Mouse (Mus musculus) natural killer cell, adult 2 months (primary cell): ENCODE results near the gene Cfap126.
"Not testable (repeated sequence)": the region's sequence is repeated elsewhere in the genome, so short reads cannot be mapped to it uniquely, and the experiment has no call there.

Experiments
- DNase-seq, 2 experiments: peaks; one replicate each; pipeline ENCODE4 v3.0.0; 2022; ENCODE audit warnings: low spot score in 2 of 2

The Cfap126 gene

DNA sequence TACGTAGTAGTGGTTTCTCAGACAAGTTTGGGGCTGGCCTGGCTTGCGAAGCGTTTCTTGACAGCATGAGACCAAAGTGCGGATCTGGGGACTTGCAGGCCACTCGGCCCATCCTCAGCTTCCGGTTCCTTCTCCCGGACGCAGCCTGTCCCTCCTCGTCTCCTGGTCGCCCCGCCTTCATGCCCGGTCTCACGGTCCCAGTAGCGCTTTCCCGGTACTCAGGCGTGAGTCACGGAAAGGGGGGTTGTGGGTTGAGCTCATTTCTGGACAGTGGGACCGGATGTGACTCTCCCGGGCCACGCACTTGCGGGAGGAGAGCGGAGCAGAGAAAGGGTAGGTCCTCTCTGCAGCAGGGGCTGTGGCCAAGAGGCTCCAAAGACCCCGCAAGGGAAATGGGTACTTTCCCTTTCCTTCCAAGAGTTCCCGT lies at the start of gene Cfap126:
Cfap126 (plus strand) TSS at position 46 of the 427 bp plus-strand sequence.
- peak; percentile 55 to 67 for DNase-seq

DNA sequence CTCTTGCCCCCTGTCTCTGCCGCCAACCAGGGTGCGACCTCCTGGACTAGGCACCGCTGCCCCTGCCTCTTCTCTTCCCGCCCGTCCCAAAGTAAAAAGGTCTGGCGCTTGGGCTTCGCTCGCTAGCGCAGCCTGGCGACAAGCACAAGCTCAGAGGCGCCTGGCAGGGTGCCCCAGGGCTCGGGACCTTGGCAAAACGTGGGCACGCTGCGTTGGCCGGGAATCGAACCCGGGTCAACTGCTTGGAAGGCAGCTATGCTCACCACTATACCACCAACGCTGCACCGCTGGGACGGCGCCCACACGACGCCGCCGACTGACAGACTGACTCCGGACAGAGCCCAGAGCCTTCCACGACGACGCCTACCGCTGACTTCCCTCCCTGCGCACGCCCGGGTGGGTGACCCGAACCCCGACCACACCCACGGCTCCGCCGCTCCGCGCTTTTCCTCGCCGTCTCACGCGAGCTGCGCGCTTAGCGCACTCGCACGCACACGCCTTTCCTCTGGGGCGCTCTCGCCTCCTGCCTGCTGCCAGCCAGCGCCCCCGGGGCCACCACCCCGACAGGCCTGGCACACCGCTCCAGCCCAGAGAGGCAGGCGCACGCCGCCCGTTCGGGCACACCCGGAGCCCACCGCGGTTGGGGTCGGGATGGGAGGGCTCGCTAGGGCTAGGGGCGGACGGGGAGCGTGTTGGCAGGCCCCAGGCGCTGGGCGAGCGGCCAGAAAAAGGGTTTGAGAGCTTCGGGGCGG lies 49.1 kb upstream of the Cfap126 start, which contains the start of gene Fcgr3:
Fcgr3 (minus strand) TSS at position 445 of the 752 bp plus-strand sequence.
- peak; percentile 71 to 76 for DNase-seq

DNA sequence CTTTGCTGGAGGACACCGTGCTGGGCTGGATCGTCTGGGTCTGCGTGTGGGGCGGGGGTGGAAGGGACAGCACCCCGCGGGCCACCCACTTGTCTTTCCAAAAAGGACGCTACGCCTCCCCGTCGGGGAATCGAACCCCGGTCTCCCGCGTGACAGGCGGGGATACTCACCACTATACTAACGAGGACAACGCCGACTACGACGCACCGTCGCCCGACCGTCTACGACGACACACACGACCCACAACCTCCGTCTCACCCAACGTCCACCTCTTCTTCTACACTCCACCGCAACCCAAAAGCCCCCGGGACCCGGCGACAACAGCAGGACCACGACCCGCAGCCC lies 48.5 kb upstream of the Cfap126 start:
- peak; percentile 58 to 63 for DNase-seq

DNA sequence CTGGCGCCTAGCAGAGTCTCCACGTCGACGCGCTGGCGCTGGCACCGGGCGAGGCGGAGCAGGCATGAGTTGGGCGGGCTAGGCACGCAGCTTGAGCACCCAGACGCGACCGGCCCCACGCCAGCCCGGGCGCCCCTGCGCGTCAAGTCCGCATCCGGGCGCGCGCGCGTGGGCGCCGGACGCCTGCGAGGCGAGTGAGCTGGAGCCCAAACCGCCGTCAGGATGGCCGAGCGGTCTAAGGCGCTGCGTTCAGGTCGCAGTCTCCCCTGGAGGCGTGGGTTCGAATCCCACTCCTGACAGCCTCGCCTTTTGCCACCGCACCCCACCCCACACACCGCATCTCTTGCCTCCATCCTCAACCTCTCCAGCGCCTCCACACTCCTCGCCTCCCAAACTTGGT lies 48.0 kb upstream of the Cfap126 start:
- peak; percentile 50 to 52 for DNase-seq

DNA sequence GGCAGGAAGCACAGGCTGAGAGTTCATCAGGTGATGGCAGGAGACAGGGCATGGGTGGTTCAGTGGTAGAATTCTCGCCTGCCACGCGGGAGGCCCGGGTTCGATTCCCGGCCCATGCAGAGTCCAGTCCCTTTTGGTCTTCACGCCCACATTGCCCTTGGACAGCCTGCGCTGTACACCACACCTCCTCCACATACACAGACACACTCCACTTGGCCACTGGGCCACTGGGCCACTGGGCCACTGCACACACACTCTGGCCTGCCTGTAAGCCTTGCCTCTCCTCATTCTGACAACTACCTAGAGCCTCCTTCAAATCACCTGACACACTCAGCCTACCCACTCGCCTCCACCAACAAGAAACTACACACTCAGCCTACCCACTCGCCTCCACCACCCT lies 47.1 kb upstream of the Cfap126 start:
- DNase-seq, result not testable (repeated sequence)

DNA sequence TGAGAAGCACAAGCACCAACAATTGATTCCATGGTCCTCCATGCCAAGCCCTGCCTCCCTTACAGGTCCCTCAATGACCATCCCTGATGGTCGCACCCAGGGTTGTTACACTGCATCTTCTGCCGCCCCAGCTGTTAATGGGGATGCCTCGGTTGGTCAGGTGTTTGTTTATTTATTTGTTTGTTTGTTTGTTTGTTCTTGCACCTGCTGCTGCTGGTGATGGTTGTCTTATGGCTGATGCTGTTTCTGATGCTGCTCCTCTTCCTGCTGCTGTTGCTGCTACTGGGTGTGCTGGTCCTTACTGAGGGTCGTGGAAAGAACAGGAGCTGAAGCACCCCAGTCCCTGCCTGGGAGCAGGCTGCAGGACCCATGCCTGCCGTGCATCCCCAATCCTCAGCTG lies 45.8 kb upstream of the Cfap126 start:
- not testable (repeated sequence) for DNase-seq

DNA sequence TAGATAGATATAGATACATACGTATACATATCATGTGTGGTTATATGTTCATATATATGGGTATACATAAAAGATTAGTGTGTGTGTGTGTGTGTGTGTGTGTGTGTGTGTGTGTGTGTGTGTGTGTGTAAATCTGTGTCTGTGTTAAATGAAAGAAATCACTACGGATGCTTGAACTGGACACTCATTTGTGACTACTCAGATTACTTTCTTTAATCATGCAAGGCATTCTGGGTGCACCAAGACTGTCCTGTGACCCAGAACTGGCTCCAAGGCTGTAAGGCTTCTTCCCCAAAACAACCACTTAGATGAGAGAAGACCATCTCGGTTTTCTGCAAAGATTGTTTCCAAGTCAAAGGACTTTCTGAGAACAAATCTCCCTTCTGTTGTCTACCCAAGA lies 44.2 kb upstream of the Cfap126 start:
- DNase-seq, result peak; percentile 34 to 35

DNA sequence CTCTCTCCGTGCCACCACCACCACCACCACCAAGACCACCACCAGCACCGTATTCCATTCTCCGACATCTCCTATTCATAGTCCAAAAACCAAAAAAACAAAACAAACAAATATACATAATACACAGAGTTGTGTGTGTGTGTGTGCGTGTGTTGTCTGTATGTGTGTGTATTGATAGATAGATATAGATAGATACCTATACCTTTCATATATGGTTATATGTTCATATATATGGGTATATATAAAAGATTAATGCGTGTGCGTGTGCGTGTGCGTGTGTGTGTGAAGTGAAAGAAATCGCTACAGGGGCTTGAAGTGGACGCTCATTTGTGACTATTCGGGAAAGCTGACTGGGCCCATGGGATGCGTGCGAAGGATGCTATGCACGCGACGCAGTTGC lies 42.8 kb upstream of the Cfap126 start:
- not testable (repeated sequence) for DNase-seq

DNA sequence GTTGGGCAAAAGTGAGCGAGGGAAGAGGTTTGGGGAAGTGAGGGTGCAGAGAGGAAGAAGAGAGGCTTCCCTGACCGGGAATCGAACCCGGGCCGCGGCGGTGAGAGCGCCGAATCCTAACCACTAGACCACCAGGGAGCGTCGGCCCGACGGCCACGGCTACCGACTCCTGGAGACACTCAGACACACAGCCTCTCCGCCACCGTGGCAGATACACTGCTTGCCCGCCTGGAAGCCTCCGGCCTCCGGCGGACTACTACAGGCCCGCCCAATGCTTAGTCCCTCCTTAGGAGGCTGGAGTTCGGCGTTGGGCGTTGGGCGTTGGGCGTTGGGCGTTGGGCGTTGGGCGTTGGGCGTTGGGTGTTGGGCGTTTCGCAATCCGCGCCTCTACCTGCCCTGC lies 42.0 kb upstream of the Cfap126 start:
- DNase-seq, result not testable (repeated sequence)

DNA sequence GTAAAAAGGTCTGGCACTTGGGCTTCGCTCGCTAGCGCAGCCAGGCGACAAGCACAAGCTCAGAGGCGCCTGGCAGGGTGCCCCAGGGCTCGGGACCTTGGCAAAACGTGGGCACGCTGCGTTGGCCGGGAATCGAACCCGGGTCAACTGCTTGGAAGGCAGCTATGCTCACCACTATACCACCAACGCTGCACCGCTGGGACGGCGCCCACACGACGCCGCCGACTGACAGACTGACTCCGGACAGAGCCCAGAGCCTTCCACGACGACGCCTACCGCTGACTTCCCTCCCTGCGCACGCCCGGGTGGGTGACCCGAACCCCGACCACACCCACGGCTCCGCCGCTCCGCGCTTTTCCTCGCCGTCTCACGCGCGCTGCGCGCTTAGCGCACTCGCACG lies 41.5 kb upstream of the Cfap126 start:
- not testable (repeated sequence) for DNase-seq

DNA sequence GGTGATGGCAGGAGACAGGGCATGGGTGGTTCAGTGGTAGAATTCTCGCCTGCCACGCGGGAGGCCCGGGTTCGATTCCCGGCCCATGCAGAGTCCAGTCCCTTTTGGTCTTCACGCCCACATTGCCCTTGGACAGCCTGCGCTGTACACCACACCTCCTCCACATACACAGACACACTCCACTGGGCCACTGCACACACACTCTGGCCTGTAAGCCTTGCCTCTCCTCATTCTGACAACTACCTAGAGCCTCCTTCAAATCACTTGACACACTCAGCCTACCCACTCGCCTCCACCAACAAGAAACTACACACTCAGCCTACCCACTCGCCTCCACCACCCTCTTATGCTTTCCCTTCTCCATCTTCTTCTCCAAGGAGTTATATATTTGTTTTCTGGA lies 39.4 kb upstream of the Cfap126 start:
- not testable (repeated sequence) for DNase-seq

DNA sequence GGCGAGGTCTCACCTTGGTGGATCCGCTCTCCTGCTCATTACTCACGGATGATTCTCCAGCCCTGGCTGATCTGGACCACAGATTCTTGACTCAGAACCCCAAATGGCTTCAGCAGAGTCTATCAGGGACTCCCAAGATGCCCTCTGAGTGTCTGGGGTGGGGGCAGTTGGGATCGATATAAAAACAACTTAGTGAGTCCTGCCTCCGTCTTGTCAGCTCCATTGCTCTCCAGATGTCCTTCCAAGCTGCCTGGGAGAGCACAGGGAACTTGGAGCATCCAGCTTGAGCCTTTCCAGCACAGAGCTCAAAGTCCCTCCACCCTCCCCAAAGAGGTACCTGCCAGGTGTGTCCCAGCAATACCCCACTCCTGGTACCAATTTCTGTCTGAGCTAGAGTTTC lies 37.5 kb upstream of the Cfap126 start:
- not testable (repeated sequence) for DNase-seq

DNA sequence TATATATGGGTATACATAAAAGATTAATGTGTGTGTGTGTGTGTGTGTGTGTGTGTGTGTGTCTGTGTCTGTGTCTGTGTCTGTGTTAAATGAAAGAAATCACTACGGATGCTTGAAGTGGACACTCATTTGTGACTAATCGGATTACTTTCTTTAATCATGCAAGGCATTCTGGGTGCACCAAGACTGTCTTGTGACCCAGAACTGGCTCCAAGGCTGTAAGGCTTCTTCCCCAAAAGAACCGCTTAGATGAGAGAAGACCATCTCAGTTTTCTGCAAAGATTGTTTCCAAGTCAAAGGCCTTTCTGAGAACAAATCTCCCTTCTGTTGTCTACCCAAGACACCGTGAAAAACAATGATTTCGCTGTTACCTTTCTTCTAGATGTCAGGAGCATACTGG lies 36.5 kb upstream of the Cfap126 start:
- not testable (repeated sequence) for DNase-seq

DNA sequence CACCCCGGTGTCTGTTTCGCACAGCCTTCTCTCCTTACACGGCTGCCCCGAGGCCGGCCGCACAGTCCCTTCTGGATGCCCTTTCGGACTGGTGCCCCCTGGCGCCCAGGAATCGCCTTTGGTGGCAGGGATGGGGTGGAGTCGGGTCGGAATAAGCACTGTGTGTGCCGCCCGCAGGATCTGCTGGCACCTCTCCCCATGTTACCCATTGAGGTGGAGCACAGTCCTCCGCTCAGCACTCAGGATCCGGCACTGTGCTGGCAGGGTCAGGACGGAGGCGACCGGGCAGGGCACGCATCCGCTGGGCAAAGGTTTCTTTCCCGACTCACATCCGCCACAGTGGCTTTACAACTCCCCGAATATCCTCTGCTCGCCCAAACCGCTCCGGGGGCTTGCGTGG lies 35.8 kb upstream of the Cfap126 start:
- peak in 1 of 2 experiments; percentile 36 for DNase-seq

DNA sequence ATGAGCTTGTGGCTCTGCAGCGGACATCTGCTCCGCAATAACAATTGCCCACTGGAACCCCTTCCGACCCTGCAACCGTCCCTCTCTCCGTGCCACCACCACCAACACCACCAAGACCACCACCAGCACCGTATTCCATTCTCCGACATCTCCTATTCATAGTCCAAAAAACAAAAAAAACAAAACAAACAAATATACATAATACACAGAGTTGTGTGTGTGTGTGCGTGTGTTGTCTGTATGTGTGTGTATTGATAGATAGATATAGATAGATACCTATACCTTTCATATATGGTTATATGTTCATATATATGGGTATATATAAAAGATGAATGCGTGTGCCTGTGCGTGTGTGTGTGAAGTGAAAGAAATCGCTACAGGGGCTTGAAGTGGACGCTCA lies 35.3 kb upstream of the Cfap126 start:
- DNase-seq, result not testable (repeated sequence)

DNA sequence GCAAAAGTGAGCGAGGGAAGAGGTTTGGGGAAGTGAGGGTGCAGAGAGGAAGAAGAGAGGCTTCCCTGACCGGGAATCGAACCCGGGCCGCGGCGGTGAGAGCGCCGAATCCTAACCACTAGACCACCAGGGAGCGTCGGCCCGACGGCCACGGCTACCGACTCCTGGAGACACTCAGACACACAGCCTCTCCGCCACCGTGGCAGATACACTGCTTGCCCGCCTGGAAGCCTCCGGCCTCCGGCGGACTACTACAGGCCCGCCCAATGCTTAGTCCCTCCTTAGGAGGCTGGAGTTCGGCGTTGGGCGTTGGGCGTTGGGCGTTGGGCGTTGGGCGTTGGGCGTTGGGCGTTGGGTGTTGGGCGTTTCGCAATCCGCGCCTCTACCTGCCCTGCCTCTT lies 34.4 kb upstream of the Cfap126 start:
- DNase-seq, result not testable (repeated sequence)

DNA sequence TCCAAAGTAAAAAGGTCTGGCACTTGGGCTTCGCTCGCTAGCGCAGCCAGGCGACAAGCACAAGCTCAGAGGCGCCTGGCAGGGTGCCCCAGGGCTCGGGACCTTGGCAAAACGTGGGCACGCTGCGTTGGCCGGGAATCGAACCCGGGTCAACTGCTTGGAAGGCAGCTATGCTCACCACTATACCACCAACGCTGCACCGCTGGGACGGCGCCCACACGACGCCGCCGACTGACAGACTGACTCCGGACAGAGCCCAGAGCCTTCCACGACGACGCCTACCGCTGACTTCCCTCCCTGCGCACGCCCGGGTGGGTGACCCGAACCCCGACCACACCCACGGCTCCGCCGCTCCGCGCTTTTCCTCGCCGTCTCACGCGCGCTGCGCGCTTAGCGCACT lies 33.9 kb upstream of the Cfap126 start:
- DNase-seq, result not testable (repeated sequence)

DNA sequence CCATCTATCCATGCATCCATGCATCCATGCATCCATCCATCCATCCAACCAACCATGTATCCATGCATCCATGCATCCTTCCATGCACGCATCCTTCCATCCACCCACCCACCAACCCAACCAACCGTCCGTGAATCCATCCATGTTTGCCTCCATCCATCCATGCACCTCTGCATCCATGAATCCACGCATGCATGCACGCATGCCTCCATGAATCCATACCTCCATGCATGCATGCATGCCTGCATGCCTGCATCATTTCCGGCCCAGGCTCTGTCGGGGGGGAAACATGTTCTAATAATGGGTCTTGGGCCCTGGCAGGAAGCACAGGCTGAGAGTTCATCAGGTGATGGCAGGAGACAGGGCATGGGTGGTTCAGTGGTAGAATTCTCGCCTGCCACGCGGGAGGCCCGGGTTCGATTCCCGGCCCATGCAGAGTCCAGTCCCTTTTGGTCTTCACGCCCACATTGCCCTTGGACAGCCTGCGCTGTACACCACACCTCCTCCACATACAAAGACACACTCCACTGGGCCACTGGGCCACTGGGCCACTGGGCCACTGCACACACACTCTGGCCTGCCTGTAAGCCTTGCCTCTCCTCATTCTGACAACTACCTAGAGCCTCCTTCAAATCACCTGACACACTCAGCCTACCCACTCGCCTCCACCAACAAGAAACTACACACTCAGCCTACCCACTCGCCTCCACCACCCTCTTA lies 32.0 kb upstream of the Cfap126 start:
- not testable (repeated sequence) for DNase-seq

DNA sequence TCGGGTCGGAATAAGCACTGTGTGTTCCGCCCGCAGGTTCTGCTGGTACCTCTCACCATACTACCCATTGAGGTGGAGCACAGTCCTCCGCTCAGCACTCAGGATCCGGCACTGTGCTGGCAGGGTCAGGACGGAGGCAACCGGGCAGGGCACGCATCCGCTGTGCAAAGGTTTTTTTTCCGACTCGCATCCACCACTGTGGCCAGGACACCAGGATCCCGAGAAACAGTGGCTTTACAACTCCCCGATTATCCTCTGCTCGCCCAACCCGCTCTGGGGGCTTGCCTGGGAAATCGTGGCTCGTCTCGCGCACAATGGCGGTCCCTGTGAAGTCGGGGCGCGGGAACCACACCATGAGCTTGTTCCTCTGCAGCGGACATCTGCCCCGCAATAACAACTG lies 28.0 kb upstream of the Cfap126 start:
- no peak for DNase-seq

DNA sequence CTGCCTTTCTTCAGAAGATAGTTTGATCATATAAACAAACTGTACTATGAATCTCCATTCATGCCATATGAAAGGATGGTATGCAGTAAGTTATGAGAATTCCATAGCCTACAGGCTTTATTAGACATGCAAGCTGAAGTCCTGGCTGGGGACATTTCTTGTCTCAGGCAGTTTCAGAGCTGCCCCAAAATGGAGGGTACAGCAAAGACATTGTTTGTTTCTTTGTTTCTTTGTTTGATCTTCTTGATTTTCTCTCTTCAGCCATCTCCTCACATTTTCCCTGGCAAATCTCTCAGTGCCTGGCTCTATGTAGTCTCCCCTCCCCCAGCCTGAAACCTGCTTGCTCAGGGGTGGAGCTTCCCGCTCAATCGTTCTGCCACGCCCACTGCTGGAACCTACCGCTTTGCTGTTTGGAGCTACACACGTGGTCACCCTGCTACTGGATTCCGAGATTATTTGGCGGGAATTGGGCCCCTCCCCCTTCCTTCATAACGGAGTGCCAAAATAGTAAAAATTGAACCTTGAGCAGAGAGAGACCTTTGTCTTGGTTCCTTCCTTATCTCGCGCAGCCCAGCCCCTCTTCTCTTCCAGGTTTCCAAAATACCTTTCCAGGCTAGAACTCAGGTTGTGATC lies 25.4 kb upstream of the Cfap126 start:
- DNase-seq, result not testable (repeated sequence)

DNA sequence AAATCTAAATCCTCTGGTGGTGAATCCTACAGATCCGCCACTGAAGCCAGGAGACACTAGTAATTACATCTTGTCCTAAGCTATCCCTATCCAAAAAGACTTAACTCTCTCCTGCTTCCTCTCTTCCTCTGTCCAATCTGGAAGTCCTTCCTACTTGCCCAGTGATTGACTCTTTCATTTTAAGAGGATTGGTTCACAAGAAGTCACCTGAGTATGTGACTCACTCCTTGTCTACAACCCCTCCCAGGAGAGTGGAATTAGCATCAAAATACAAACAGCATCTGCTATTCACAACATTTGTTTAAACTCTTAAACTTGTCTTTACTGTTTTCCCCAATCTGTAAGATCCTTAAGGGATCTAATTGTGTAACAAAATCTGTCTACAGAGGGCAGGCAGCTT lies 23.8 kb upstream of the Cfap126 start:
- DNase-seq, result no peak

DNA sequence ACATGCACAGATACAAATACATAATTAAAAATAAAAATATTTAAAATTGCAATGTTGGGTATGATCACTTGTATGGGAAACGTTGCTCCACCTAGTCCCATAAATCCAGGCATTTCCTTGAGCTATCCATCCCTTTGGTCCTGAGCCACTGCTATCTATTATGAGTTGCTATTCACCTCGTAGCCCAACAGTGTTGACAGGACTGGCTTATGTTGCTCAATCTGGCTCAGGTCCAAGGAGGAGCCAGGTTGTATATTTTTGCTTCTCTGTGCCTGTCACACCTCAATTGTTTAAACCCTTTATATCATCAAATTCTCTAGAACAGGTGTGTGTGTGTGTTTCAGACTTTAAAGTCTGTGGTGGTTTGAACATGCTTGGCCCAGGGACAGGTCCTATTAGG lies 23.0 kb upstream of the Cfap126 start:
- no peak for DNase-seq

DNA sequence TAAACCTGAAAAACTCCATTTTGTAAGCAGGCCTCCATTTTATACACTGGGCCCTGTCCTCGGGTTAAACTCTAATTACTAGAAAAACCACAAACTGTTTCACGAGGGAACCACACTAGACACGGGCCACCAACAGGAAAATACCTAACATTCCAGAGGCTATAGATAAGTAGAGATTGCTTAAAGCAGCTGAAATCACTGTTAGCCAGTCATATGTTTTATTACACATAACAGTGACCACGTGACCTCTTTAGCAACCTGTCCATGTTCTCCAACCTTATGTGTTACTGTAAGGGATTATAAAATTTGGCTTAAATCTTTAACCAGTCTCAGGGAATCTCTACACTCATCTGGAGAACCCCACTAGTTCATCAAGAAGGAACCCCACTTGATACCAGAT lies 19.3 kb upstream of the Cfap126 start:
- no peak for DNase-seq
